Mouse (Mus musculus): ENCODE results near the gene Tmc2.
A peak's percentile ranks its signal among the peaks of the same experiment; 100 is the strongest.

Tmc2 gene

DNA sequence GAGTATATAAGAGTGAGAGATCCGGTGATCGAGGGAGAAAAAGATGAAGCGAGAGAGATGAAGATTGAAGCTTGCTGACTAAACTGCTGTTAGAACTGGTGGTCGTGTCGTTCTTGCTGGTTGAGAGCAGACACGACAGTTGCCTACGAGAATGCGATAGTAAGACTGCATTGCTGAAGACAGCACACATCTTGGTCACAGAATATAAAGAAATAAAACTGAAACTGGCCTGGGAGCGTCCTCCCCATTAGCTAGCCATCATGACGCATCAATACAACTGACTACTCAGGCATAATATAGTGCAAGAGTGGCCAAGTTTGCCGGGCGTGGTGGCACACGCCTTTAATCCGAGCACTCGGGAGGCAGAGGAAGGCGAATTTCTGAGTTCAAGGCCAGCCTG is at the start of gene Tmc2:
Gene Tmc2, plus strand, starts transcription at position 301 of the 400 bp plus-strand sequence.
- DNase-seq: no peak

DNA sequence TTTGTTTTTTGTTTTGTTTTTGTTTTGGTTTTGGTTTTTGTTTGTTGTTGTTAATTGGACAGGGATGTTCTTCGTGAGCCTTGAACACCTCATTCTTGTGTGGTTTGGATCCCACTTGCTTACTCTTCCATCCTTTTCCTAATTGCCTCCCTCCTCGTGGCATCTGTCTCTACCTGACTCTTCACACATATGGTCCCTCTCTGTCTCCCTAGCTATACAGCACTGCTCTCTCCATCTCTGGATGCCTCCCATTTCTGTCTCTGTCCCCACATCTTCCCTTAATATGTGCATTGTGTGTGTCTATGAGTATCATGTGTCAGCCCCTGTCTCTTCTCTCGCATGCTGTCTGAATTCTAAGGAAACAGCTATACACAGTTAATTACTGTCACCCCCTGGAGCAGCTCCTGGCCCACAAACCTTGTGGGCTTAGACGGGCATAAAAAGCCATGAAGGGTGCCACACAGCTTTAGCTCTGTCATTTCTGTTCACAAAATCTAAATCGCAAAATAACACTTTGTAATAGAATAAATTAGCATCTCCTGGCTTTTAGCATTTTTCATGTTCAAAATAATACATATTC is 48.8 kb upstream of the Tmc2 start:
- DNase-seq: no peak

DNA sequence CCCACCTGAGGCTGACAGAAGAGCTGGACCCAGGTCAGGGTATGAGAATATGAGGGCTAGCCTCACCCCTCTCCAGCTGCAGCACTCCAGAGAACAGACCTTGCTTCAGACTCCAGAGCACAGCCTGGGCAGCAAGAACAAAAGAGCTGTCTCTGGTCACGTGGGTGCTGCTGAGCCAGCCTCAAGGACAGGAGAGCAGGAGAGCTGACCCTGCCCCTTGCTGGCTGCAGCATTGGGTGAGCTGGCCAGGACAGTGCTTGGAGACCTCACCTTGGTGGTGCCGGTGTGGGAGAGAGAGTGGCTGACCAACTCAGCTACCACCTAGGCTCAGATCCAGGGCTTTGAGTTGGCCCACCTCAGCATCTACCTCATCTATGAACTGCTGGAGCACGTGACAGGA is 39.8 kb upstream of the Tmc2 start:
- no peak for DNase-seq

DNA sequence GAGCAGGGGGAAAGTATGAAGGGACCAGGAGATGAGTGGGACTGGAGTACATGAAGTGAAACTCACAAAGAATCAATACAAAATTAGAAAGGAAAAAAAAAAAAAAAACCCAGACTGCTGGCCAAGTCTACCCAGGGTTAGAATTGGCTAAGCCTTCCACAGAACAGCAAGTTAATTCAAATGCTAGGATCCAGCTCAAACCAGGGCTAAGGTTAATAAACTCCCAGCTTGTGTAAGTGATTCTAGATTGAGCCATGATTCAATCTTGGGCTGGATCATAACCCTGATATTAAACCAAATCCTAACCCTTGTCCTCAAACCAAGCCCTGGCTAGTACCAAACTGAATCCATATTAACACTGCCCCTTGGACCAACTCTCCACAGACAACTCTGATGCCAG is 39.1 kb upstream of the Tmc2 start:
- DNase-seq: no peak

DNA sequence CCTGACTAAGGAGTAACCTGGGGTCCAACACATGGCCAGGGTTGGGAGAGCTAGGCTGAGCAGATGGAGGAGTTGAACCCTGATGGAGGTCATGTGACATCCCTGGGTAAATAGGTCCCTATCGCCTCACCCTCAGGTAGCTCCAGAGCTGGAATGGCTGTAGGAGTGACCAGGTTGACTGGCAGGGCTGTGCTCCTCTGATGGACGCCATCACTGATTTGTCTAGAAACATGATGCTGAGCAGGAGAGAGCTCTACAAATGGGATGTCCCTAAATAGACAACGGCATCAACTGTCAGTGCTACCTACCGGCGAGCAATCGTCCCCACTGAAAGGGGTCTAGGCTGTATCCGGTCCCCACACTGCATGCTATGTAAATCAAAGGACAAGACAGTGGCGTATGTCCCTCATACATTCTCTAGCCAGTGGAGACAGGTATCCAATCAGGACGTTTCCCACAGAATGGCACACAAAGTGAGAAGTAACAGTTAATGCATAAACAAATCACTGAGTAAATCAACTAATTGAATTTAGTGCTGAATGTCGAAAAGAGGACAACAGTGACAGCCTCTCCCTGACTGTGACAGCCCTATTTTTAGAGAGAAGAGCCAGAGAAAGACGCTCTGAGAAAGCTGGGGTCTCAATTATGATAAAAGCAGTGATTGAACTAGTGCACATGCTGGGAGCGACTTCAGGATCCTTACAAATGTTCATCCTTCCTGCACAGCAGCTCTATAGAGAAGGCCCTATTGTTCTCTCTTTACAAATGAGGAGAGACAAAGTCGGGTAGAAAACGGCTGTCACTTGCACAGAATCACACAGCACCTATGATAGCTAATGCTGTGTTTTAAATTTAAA is 37.5 kb upstream of the Tmc2 start:
- no peak for DNase-seq

DNA sequence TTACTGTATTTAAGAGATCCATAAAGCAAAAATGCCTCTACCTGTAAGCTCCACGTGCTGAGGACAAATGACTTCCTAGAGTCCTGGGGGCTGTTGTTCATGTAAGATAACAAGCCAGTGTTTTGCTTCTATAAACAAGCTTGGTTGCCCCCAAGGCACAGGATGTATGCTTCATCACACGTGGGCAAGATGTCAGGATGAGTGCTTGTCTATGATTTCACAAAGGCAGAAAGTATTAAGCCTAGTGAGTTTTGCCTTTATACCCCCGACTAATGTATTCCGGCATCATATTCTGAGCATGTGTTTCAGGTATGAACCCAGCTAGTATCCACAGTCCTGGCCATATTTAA is 36.9 kb upstream of the Tmc2 start:
- no peak for DNase-seq

DNA sequence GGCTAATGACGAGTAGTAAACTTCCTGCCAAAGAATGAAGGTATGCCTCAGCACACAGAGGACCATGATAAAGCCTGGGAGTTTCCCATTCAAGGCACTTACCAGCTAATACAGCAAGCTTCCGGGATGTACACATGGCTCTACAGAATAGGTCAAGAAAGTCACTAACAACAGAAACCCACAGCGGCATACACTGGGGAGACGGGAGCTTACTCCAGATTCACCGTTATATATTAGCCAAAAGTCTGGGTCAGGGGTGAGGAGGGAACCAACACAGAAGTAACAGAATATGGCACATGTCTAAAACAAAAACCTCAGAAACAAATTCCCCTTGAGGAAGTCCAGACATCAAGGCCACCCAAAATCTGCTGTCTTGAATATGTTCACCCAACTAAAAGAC is 32.3 kb upstream of the Tmc2 start:
- no peak for DNase-seq

DNA sequence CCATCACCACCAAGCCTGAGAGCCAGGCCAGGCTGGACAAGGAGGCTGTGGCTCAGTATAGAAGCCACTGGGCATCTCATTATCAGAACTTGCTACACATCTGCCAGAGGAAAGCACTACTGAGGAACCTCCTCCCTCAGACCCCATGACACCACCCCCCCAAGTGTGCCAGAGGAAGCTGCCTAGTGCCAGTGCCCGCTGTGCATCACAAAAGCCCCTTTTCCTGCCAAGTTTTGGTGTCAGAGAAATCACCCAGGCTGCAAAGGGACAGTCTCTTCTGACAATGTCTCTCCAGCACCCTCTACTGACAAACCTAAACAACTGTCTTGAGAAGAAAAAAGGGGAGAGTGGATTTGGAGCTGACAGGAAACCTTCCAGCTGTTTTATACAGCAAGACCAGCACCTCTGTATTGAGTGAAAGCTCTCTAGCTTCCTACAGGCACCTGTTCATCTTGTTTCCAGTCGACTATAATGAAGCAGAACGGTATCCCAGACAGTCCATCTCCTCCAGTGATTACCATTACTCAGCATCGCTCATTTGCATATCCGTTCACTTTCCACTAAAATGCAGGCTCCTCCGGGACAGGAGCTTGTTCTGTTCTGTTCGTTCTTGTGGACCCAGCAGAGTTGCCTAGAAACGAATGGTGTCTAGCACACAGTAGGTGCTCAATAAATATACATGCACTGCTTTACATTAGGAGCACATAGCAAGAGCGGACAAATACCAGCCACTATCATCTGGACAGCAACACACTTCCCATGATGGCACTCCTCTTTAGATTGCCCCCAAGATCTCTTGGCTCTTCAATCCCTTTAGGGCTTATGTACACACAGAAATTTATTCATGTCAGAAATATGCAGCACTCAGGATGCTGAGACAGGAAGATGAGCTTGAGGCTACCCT is 28.4 kb upstream of the Tmc2 start:
- peak; percentile 52 to 55 for DNase-seq

DNA sequence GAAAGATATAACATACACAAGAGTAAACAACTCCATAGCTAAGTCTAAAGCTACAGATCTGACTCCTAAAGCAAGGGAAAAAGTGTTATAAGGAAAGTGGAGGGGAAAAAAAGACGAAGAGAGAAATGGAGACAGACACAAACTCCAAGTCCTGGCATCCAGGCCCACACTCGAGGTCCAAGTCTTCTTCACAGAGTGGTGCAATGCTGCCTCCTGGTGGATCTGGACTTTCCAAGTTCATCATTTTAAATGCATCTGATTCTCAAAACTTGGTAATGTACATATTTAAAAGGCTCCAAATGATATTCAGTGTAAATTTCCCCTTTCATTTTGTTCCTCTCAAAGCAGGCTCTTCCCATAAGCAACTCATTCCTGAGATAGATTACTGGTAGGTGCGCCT is 27.1 kb upstream of the Tmc2 start:
- peak in 1 of 2 experiments; percentile 54 for DNase-seq

DNA sequence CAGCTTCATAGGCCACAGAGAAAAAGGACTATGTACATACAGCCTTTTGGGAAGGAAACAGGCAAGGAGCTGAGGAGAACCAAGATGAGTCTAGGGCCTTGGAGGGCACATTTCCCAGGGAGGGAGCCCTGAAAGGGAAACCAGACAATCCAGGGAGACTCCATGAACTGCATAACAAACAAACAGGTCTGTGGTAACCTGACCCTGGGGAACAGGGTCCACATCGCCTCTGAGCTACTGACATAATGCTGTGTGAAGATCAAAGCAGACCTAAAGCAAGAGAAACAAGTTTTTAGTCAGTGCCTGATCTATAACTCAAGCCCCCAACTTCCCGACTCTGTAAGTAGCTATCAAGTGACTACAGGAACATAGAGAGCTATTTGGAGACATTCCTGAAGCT is 23.3 kb upstream of the Tmc2 start:
- DNase-seq: no peak

DNA sequence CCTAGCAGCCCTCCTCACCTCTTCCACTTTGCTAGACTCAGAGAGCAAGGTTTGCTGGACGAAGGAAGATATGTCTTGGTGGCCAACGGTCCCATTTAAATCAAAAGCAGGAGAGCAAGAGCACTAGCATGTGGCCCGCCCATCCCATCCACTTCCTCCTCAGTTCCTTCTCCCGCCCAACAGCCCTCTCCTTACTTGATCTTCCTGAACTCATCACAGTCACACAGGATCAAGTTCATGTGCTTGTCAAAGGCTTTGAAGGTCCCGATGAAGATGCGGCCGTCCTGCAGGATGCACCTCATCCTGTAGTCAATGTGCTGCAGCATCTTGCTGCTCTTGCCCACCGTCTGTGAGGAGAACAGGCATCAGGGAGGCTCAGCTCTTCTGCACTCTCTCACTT is 18.2 kb upstream of the Tmc2 start:
- no peak for DNase-seq

DNA sequence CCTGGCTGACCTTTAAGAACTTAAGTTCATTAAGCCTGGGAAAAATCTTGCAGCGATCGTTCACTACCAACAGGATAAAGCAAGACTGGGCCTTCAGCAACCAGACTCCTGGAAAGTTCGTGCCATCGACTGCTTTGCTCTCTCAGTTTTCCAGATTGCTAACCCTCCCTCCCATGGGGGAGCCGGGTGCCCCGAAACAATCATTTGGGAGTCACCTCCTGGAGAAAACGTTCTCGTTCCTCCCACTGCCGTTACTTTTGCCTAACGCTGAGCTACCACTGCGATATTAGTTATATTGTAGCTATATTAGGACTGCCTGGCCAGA is 16.7 kb upstream of the Tmc2 start:
- no peak for DNase-seq

DNA sequence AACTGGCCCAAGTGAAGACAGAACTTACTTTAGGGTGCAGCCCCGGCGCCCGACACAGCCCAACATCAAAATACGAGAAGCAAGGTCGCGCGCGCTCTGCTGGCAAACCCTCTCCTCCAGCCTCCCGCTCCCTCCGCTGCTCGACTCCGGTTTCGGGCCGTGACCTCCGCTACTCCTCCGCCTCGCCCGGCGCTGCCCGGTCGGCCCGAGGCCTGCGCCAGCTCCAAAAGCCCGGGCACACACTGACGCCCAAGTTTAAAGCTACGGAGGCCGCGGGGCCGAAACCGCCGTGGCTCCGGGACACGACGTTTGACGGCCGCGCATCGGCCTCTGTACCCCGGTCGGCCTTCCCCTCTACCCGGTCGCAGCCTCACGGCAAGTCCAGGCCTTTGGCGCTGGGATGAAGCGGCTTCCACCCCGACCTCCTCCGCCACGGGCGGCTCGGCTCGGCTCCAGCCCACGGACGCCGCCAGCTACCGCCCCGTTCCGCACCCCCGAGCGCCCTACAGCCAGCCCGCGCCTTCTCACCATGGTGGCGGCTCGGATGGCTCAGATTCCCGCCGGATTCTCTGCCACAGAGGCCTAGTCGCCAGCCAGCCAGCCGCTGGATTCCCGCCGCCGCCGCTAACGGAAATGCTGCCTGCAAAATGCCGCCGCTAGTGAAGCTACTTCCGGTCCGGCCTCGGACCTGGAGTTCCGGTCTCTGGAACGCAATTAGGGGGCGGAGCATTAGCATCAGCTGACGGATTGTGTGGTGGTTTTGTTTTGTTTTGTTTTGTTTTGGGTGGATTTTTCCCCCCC is 16.1 kb upstream of the Tmc2 start, which contains the start of gene Snrpb:
Gene Snrpb, minus strand, starts transcription at position 698 of the 801 bp plus-strand sequence.
- DNase-seq: peak; percentile 92 to 93

DNA sequence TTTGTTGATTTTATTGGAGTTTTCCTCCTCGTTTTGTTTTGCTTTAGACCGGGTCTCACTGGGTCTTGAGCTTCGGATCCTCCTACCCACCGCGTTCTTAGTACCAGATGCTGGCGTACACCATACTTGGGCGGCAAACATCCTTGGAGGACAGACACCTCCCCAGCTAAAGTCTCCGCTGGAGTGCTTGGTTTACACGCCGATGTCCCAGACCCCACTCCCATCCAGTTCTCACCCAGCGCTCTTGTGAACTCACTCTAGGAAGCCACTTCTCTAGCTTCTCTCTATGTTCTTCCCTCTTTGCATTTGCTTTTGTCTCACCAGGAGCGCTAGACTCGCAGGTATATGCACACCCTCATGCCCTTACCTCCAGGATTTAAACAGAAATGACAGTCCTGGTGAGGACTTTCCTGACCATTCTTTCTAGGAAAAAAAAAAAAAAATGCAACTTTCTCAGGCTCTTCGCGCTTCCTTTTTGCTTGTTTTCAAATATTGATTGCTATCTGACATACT is 15.4 kb upstream of the Tmc2 start:
- DNase-seq: no peak

DNA sequence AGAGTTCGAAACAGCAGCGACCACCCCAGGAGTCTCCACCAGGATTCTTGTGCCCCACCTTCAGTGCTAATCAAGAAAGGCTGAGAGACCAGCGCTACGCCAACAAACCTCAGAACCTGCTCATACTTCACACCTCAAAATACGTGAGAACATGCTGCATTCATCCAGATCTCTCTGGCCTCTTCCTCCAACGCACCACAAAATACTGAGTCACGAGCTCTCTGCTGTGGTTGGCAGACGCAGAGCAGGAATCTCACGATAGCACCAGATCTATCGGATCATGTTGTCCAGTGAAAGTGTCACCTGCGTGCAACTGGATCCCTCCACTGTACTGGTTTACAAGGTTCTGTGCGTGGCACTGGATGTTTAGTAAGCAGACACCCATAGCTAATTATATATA is 6.6 kb upstream of the Tmc2 start:
- DNase-seq: no peak

DNA sequence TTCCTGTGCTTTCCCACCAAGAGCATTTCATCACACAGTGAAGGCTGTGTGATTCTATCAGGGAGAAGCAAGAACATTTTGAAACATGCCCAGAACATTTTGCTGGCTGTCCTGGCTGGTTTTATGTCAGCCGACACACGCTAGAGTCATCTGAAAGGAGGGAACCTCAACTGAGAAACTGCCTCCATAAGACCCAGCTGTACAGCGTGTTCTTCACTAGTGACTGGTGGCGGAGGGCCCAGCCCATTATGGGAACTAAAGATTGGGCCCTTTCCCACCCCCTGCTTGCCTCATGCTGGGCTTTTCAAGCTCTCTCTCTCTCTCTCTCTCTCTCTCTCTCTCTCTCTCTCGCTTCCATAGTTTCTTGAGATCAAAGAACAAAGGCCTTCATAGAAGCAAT is 6.0 kb downstream of the Tmc2 start:
- no peak for DNase-seq

DNA sequence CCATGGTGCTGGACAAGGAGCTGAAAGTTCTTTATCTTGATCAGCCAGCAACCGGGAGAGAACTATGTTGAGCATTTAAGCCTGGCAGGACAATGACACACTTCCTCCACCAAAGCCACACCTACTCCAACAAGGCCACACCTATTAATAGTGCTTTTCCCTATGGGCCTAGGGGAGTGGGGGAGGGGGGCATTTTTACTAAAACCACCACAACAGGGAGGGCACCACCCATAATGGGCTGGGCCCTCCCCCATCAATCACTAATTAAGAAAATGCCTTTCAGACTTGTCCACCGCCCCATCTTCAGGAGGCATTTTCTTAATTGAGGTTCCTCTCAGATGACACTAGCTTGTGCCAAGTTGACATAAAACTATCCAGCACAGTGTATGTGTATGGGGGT is 12.4 kb downstream of the Tmc2 start:
- DNase-seq: no peak

DNA sequence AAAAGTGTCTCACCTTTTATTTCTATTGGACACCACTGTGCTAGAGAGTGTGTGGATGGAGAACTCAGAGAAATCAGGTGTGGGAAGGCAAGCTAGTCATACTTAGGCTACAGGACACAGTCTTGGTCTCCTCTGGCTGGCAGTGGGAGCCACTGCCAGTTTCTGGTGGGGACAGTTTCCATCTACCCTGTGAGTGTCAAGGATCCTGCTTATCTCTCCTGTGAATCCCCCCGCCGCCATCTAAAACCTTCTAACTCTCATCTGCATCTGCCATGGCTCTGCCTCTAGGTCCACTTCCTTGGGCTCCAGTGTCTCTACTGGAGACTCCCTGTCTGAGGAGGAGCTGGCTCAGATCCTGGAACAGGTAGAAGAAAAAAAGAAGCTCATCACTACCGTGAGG is 13.0 kb downstream of the Tmc2 start:
- no peak for DNase-seq

DNA sequence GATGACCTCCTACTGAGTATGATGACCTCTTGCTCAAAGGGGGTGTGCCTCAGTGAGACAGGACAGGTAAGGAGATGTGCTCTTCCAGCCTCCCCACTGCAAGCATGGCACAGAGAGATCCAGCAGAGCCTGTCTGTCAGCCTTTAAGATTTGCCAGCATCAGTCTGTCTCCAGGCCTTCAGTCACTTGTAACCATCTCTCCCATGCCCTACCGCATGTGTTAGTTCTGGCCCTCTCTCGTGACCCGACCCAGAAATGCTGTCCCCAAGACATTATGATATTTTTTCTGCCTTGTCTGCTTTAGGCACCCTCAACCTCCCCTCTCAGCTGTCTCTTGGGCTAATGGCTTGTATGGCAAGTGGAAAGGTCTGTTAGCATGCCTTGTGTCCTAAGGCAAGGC is 14.6 kb downstream of the Tmc2 start:
- DNase-seq: no peak

DNA sequence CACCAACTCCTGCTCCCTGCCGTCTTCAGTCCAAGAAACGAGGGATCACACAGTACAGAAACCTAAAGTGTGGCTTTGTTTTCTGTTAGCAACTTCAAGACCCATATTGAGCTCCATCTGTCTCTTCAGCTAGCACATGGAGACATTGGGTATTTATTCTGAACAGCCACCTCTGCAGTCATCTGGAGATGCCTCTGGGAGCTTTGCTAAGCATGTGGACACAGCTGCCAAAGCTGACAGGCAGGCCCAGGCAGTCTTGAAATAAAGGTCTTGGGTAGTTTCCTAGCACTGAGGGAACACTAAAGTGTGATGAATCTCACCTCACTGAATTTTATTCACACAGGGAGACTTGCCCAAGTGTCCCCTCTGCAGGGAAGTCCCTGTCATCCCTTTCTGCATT is 16.6 kb downstream of the Tmc2 start:
- no peak for DNase-seq

DNA sequence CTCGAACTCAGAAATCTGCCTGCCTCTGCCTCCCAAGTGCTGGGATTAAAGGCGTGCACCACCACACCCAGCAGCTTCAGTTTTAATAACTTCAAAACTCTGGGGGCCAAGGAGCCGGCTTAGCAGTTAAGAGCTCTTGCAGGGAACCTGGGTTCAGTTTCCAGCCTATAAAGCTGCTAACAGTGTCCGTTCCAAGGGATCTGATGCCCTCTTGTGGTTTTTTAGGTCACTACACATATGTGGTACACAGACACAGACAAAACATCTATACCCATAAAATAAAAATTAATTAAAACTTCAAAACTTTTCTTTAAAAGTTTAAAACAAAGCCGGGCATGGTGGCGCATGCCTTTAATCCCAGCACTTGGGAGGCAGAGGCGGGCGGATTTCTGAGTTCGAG is 51.9 kb downstream of the Tmc2 start:
- peak in 1 of 2 experiments; percentile 22 for DNase-seq

DNA sequence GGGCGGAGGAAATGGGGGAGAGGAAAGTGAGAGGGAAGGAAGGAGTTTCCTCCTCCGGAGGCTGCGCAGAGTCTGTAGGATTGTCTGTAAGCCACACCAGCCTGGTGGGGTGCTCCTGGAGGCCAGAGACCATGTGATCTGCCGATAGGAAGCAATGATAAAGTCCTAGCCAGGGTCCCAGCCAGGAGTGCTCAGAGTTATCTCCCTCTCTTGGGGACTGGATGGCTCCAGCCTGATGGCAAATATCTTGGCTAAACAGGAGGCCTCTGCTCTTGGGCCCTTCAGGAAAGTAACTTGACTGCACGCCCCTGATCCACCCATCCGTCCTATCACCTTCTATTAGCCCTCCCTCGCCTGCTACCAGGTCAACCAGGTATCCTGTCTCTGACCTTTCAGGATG is 53.2 kb downstream of the Tmc2 start:
- DNase-seq: no peak

DNA sequence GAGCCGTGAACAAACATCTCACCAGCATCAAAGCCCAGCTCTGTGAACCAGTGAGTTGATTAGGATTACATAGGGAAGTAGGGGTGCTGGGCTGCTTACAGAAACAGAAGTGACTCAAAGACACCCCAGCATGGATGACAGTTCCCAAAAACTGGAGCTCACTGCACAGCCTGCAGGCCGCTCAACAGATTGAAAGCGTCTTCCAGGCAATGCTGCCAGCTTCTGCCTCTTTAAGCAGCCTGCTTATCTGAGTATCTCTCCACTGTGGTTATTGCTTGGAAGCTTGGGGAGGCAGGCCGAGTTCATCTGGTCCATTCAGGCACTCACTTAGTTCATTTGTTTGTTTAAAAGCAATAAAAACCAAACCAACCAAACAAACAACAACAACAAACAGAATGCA is 61.8 kb downstream of the Tmc2 start:
- no peak for DNase-seq

All from lung, postnatal 4 days (tissue).